Mouse (Mus musculus): ENCODE measurements around the gene Clybl. TPM values are rescaled to one million over a fixed set of nuclear protein-coding genes. Genes with fewer than 3 reads are reported as not detected.

The Clybl gene
- polyA plus RNA-seq, 1 experiment from 2014 or later: 34.3 TPM

- H3K4me3 ChIP-seq (ENCODE audit: low read depth, low read length): no peak overlapping the region
- peaks cover 18% of the 10 kb centered on the region for H3K27me3 ChIP-seq (ENCODE audit: control insufficient read depth, insufficient read depth, low read length)
- no peaks in the 10 kb centered on the region for H3K9me3 ChIP-seq (ENCODE audit: control insufficient read depth, low read length)
- 0 out of 2 replicates have a peak overlapping the region, but pooled peaks have one; percentile 11 for H3K4me2 ChIP-seq (ENCODE audit: low read depth, low read length, severe bottlenecking)
- no peaks in the 10 kb centered on the region for H3K36me3 ChIP-seq (ENCODE audit: control insufficient read depth, insufficient read depth, low read length)
- H3K27ac ChIP-seq (ENCODE audit: low read depth, low read length): no peak overlapping the region
- 46% methylated on average over 3 of the region's 3 CpGs for WGBS
- peaks cover 32% of the 10 kb centered on the region for H3K4me1 ChIP-seq (replicated peaks; ENCODE audit: control insufficient read depth, insufficient read depth, low read length)
- H3K9ac ChIP-seq (ENCODE audit: low read length): no peak overlapping the region
- no peak for ATAC-seq (replicated peaks; ENCODE audit: low FRiP score)
- DNase-seq (ENCODE audit: low spot score): peak; percentile 51
Measured at GRCm38 (mm10) chr14:122403422-122403940, 222.0 kb downstream of the Clybl start.

- no peak overlapping the region for H3K27ac ChIP-seq (ENCODE audit: low read depth, low read length)
- peaks cover 21% of the 10 kb centered on the region for H3K27me3 ChIP-seq (ENCODE audit: control insufficient read depth, insufficient read depth, low read length)
- WGBS: 65% methylated on average over 7 of the region's 7 CpGs
- no peak overlapping the region for H3K4me3 ChIP-seq (ENCODE audit: low read depth, low read length)
- no peaks in the 10 kb centered on the region for H3K36me3 ChIP-seq (ENCODE audit: control insufficient read depth, insufficient read depth, low read length)
- DNase-seq (ENCODE audit: low spot score) (peak; percentile 37), ATAC-seq (replicated peaks; ENCODE audit: low FRiP score) (no peak)
- no peak overlapping the region for H3K9ac ChIP-seq (ENCODE audit: low read length)
- no peak overlapping the region for H3K4me2 ChIP-seq (ENCODE audit: low read depth, low read length, severe bottlenecking)
- peaks cover 32% of the 10 kb centered on the region for H3K4me1 ChIP-seq (replicated peaks; ENCODE audit: control insufficient read depth, insufficient read depth, low read length)
- no peaks in the 10 kb centered on the region for H3K9me3 ChIP-seq (ENCODE audit: control insufficient read depth, low read length)
Measured at GRCm38 (mm10) chr14:122404596-122405154, 223.2 kb downstream of the Clybl start.

DNA sequence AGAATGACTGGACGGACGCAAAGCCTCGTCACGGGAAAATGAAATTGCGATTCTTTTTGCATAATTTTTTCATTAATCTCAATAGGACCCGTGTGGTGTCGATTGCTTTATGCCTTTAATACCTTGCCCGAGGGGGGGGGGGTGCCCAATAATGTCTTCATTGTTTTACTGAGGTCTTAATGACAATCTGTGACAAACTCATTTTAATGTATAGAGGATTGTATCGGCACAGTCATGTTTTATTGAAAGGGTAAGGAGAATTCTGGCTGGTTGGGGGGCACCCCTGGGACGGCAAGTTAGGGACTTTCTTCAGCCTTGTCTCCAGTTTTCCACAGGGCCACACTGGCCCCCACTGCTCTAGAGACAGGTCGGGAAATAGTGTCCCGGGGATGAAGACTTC is 223.7 kb downstream of the Clybl start:
- H3K27ac ChIP-seq (ENCODE audit: low read depth, low read length): peak overlapping the region; percentile 18; the same call in 1 of the 2 replicates
- ATAC-seq (replicated peaks; ENCODE audit: low FRiP score) (no peak), DNase-seq (ENCODE audit: low spot score) (peak; percentile 51)
- H3K4me2 ChIP-seq (ENCODE audit: low read depth, low read length, severe bottlenecking): peak overlapping the region; percentile 73
- H3K4me3 ChIP-seq (ENCODE audit: low read depth, low read length): no peak overlapping the region
- peaks cover 32% of the 10 kb centered on the region for H3K4me1 ChIP-seq (replicated peaks; ENCODE audit: control insufficient read depth, insufficient read depth, low read length)
- 0 out of 2 replicates have a peak overlapping the region, but pooled peaks have one; percentile 6 for H3K9ac ChIP-seq (ENCODE audit: low read length)
- H3K27me3 ChIP-seq (ENCODE audit: control insufficient read depth, insufficient read depth, low read length): peaks cover 21% of the 10 kb centered on the region
- no peaks in the 10 kb centered on the region for H3K9me3 ChIP-seq (ENCODE audit: control insufficient read depth, low read length)
- WGBS: 44% methylated on average over 12 of the region's 12 CpGs
- no peaks in the 10 kb centered on the region for H3K36me3 ChIP-seq (ENCODE audit: control insufficient read depth, insufficient read depth, low read length)

DNA sequence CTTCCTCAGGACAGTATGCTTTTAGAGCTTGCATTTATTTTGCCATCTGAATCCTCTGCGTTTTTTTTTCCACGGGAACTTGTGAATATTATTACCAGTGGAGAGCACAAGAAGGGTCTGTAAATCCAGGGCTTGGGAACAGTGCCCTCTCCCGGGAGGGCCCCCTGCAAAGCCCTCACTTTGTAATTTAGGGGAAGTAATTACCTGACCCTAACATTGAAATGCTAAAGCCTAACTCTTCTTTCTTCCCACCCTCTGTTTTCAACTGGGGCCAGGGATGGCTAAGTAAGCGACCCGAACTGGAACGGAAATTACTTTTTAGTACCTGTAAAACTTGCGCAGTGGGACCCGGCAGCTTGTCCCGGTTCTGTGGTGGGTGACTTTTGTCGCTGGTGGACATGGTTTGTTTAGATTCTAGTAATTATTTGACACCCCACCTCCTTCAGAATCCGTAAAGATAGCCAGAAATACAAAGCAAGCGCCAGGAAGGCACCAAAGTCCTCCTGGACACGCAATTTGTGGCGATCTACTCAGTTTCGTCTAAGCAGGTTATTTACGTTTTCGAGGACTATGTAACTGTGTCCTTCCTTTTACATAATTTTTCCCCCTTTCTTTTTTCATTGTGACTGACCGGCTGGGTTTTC is 224.5 kb downstream of the Clybl start:
- DNase-seq (ENCODE audit: low spot score) (peak; percentile 58), ATAC-seq (replicated peaks; ENCODE audit: low FRiP score) (no peak)
- Histone ChIP-seq H3K4me3 (ENCODE audit: low read depth, low read length) (peak overlapping the region; percentile 35), H3K9me3 (ENCODE audit: control insufficient read depth, low read length) (no peaks in the 10 kb centered on the region), H3K36me3 (ENCODE audit: control insufficient read depth, insufficient read depth, low read length) (no peaks in the 10 kb centered on the region), H3K27ac (ENCODE audit: low read depth, low read length) (peak overlapping the region; percentile 83), H3K27me3 (ENCODE audit: control insufficient read depth, insufficient read depth, low read length) (peaks cover 21% of the 10 kb centered on the region), H3K4me2 (ENCODE audit: low read depth, low read length, severe bottlenecking) (peak overlapping the region; percentile 73), H3K9ac (ENCODE audit: low read length) (peak overlapping the region; percentile 66), H3K4me1 (replicated peaks; ENCODE audit: control insufficient read depth, insufficient read depth, low read length) (peaks cover 32% of the 10 kb centered on the region)
- WGBS: 1% methylated on average over 18 of the region's 18 CpGs

- Histone ChIP-seq H3K4me3 (ENCODE audit: low read depth, low read length) (peak overlapping the region; percentile 35), H3K36me3 (ENCODE audit: control insufficient read depth, insufficient read depth, low read length) (no peaks in the 10 kb centered on the region), H3K27ac (ENCODE audit: low read depth, low read length) (peak overlapping the region; percentile 83), H3K27me3 (ENCODE audit: control insufficient read depth, insufficient read depth, low read length) (peaks cover 19% of the 10 kb centered on the region), H3K4me2 (ENCODE audit: low read depth, low read length, severe bottlenecking) (peak overlapping the region; percentile 73), H3K9me3 (ENCODE audit: control insufficient read depth, low read length) (no peaks in the 10 kb centered on the region), H3K9ac (ENCODE audit: low read length) (peak overlapping the region; percentile 66), H3K4me1 (replicated peaks; ENCODE audit: control insufficient read depth, insufficient read depth, low read length) (peaks cover 32% of the 10 kb centered on the region)
- under 1% methylated on average over 58 of the region's 58 CpGs for whole genome bisulfite sequencing
- peak; percentile 85 for DNase-seq (ENCODE audit: low spot score)
- peak; percentile 86 for ATAC-seq (replicated peaks; ENCODE audit: low FRiP score)
Measured at GRCm38 (mm10) chr14:122406541-122407219, 225.2 kb downstream of the Clybl start.

GRCm38 (mm10) chr14:122412841-122413541 is 231.5 kb downstream of the Clybl start:
- Histone ChIP-seq H3K27me3 (ENCODE audit: control insufficient read depth, insufficient read depth, low read length) (peaks cover 7% of the 10 kb centered on the region), H3K9ac (ENCODE audit: low read length) (no peak overlapping the region), H3K4me1 (replicated peaks; ENCODE audit: control insufficient read depth, insufficient read depth, low read length) (peaks cover 7% of the 10 kb centered on the region; the same call in 1 of the 2 replicates), H3K9me3 (ENCODE audit: control insufficient read depth, low read length) (no peaks in the 10 kb centered on the region), H3K36me3 (ENCODE audit: control insufficient read depth, insufficient read depth, low read length) (no peaks in the 10 kb centered on the region), H3K27ac (ENCODE audit: low read depth, low read length) (no peak overlapping the region), H3K4me2 (ENCODE audit: low read depth, low read length, severe bottlenecking) (no peak overlapping the region), H3K4me3 (ENCODE audit: low read depth, low read length) (no peak overlapping the region)
- ATAC-seq (replicated peaks; ENCODE audit: low FRiP score): no peak
- DNase-seq (ENCODE audit: low spot score): no peak
- 56% methylated on average over 2 of the region's 2 CpGs for WGBS

- no peak overlapping the region for H3K4me2 ChIP-seq (ENCODE audit: low read depth, low read length, severe bottlenecking)
- H3K27ac ChIP-seq (ENCODE audit: low read depth, low read length): no peak overlapping the region
- no peaks in the 10 kb centered on the region for H3K9me3 ChIP-seq (ENCODE audit: control insufficient read depth, low read length)
- no peak overlapping the region for H3K9ac ChIP-seq (ENCODE audit: low read length)
- DNase-seq (ENCODE audit: low spot score): no peak
- H3K36me3 ChIP-seq (ENCODE audit: control insufficient read depth, insufficient read depth, low read length): no peaks in the 10 kb centered on the region
- no peak overlapping the region for H3K4me3 ChIP-seq (ENCODE audit: low read depth, low read length)
- 74% methylated on average over 2 of the region's 2 CpGs for WGBS
- H3K4me1 ChIP-seq (replicated peaks; ENCODE audit: control insufficient read depth, insufficient read depth, low read length): peaks cover 7% of the 10 kb centered on the region; the same call in 1 of the 2 replicates
- peaks cover 3% of the 10 kb centered on the region for H3K27me3 ChIP-seq (ENCODE audit: control insufficient read depth, insufficient read depth, low read length)
- ATAC-seq (replicated peaks; ENCODE audit: low FRiP score): no peak
Measured at GRCm38 (mm10) chr14:122413542-122413928, 232.0 kb downstream of the Clybl start.

GRCm38 (mm10) chr14:122414786-122415185 is 233.3 kb downstream of the Clybl start:
- Histone ChIP-seq H3K9me3 (ENCODE audit: control insufficient read depth, low read length) (no peaks in the 10 kb centered on the region), H3K4me3 (ENCODE audit: low read depth, low read length) (no peak overlapping the region), H3K4me1 (replicated peaks; ENCODE audit: control insufficient read depth, insufficient read depth, low read length) (peaks cover 7% of the 10 kb centered on the region; the same call in 1 of the 2 replicates), H3K36me3 (ENCODE audit: control insufficient read depth, insufficient read depth, low read length) (no peaks in the 10 kb centered on the region), H3K27ac (ENCODE audit: low read depth, low read length) (no peak overlapping the region), H3K27me3 (ENCODE audit: control insufficient read depth, insufficient read depth, low read length) (no peaks in the 10 kb centered on the region; the same call in none of the 2 replicates), H3K4me2 (ENCODE audit: low read depth, low read length, severe bottlenecking) (no peak overlapping the region), H3K9ac (ENCODE audit: low read length) (no peak overlapping the region)
- ATAC-seq (replicated peaks; ENCODE audit: low FRiP score) (no peak), DNase-seq (ENCODE audit: low spot score) (no peak)
- WGBS: 97% methylated on average over 2 of the region's 2 CpGs
